Mouse (Mus musculus): Measurements from ENCODE around the gene Shroom1. TPM values are rescaled to one million over a fixed set of nuclear protein-coding genes. Genes with fewer than 3 reads are reported as not detected.

The Shroom1 gene
- polyA plus RNA-seq, 1 experiment = 0.07 TPM

GRCm38 (mm10) chr11:53427993-53428715 lies 28.9 kb upstream of the Shroom1 start:
- Histone ChIP-seq H3K4me1 (peaks cover 52% of the 10 kb centered on the region), H3K4me3 (replicated peaks) (no peak overlapping the region), H3K9me3 (no peaks in the 10 kb centered on the region), H3K36me3 (replicated peaks; ENCODE audit: low read length) (peaks cover 50% of the 10 kb centered on the region), H3K27me3 (replicated peaks) (no peaks in the 10 kb centered on the region)
- TF ChIP-seq GATA1 (IDR thresholded peaks at IDR 0.05; ENCODE audit: borderline replicate concordance, low read length) (no peak), FLI1 (IDR thresholded peaks at IDR 0.05; ENCODE audit: low read length) (no peak)

- H3K27me3 ChIP-seq (replicated peaks) = no peaks in the 10 kb centered on the region
- no peak overlapping the region for H3K4me3 ChIP-seq (replicated peaks)
- no peaks in the 10 kb centered on the region for H3K9me3 ChIP-seq
- H3K36me3 ChIP-seq (replicated peaks; ENCODE audit: low read length) = peaks cover 44% of the 10 kb centered on the region
- TF ChIP-seq FLI1 (IDR thresholded peaks at IDR 0.05; ENCODE audit: low read length) (no peak), GATA1 (IDR thresholded peaks at IDR 0.05; ENCODE audit: borderline replicate concordance, low read length) (no peak)
- peaks cover 57% of the 10 kb centered on the region for H3K4me1 ChIP-seq
Measured at GRCm38 (mm10) chr11:53428716-53429057, 28.3 kb upstream of the Shroom1 start.

- Histone ChIP-seq H3K4me3 (replicated peaks) (peak overlapping the region; percentile 98), H3K9me3 (no peaks in the 10 kb centered on the region), H3K27me3 (replicated peaks) (no peaks in the 10 kb centered on the region), H3K36me3 (replicated peaks; ENCODE audit: low read length) (peaks cover 40% of the 10 kb centered on the region), H3K4me1 (peaks cover 59% of the 10 kb centered on the region)
- TF ChIP-seq FLI1 (IDR thresholded peaks at IDR 0.05; ENCODE audit: low read length) (no peak), GATA1 (IDR thresholded peaks at IDR 0.05; ENCODE audit: borderline replicate concordance, low read length) (no peak)
Measured at GRCm38 (mm10) chr11:53429182-53429581, 27.8 kb upstream of the Shroom1 start.

- Histone ChIP-seq H3K4me3 (replicated peaks) (peak overlapping the region; percentile 98), H3K4me1 (peaks cover 61% of the 10 kb centered on the region), H3K36me3 (replicated peaks; ENCODE audit: low read length) (peaks cover 30% of the 10 kb centered on the region), H3K9me3 (no peaks in the 10 kb centered on the region), H3K27me3 (replicated peaks) (no peaks in the 10 kb centered on the region)
- TF ChIP-seq GATA1 (IDR thresholded peaks at IDR 0.05; ENCODE audit: borderline replicate concordance, low read length) = no peak
- no peak for TF ChIP-seq FLI1 (IDR thresholded peaks at IDR 0.05; ENCODE audit: low read length)
Measured at GRCm38 (mm10) chr11:53430300-53430669, 26.7 kb upstream of the Shroom1 start.

- peak within 1 kb of the TSS; percentile 98 for H3K4me3 ChIP-seq (replicated peaks)
- TF ChIP-seq FLI1 (IDR thresholded peaks at IDR 0.05; ENCODE audit: low read length) (0 out of 2 replicates have a peak, but pooled peaks have one; percentile 32), GATA1 (IDR thresholded peaks at IDR 0.05; ENCODE audit: borderline replicate concordance, low read length) (no peak)
- peaks cover 61% of the 10 kb centered on the region for H3K4me1 ChIP-seq
- H3K9me3 ChIP-seq = no peaks in the 10 kb centered on the region
- H3K27me3 ChIP-seq (replicated peaks) = no peaks in the 10 kb centered on the region
- H3K36me3 ChIP-seq (replicated peaks; ENCODE audit: low read length) = peaks cover 25% of the 10 kb centered on the region
Measured at GRCm38 (mm10) chr11:53430670-53431346, 26.2 kb upstream of the Shroom1 start, which contains the start of the genes Uqcrq and Gdf9. Gene Uqcrq, minus strand, starts transcription at chr11:53430831. Gene Gdf9, plus strand, starts transcription at chr11:53431023.

GRCm38 (mm10) chr11:53431347-53432056 lies 25.5 kb upstream of the Shroom1 start:
- H3K4me1 ChIP-seq = peaks cover 64% of the 10 kb centered on the region
- H3K27me3 ChIP-seq (replicated peaks) = no peaks in the 10 kb centered on the region
- TF ChIP-seq GATA1 (IDR thresholded peaks at IDR 0.05; ENCODE audit: borderline replicate concordance, low read length) (no peak), FLI1 (IDR thresholded peaks at IDR 0.05; ENCODE audit: low read length) (no peak)
- H3K9me3 ChIP-seq = no peaks in the 10 kb centered on the region
- H3K36me3 ChIP-seq (replicated peaks; ENCODE audit: low read length) = peaks cover 20% of the 10 kb centered on the region
- peak overlapping the region; percentile 98 for H3K4me3 ChIP-seq (replicated peaks)

GRCm38 (mm10) chr11:53433057-53433456 lies 23.9 kb upstream of the Shroom1 start:
- TF ChIP-seq GATA1 (IDR thresholded peaks at IDR 0.05; ENCODE audit: borderline replicate concordance, low read length) (no peak), FLI1 (IDR thresholded peaks at IDR 0.05; ENCODE audit: low read length) (no peak)
- Histone ChIP-seq H3K27me3 (replicated peaks) (peaks cover 7% of the 10 kb centered on the region), H3K4me1 (peaks cover 73% of the 10 kb centered on the region)

GRCm38 (mm10) chr11:53435504-53435903 lies 21.5 kb upstream of the Shroom1 start:
- Histone ChIP-seq H3K4me3 (replicated peaks) (no peak overlapping the region), H3K27me3 (replicated peaks) (peaks cover 18% of the 10 kb centered on the region), H3K4me1 (peaks cover 63% of the 10 kb centered on the region), H3K36me3 (replicated peaks; ENCODE audit: low read length) (no peaks in the 10 kb centered on the region), H3K9me3 (no peaks in the 10 kb centered on the region)
- TF ChIP-seq FLI1 (IDR thresholded peaks at IDR 0.05; ENCODE audit: low read length) = no peak

More at GRCm38 (mm10) chr11:53433057-53433456, 23.9 kb upstream of the Shroom1 start:
- Histone ChIP-seq H3K4me3 (replicated peaks) (peak overlapping the region; percentile 62), H3K9me3 (no peaks in the 10 kb centered on the region), H3K36me3 (replicated peaks; ENCODE audit: low read length) (peaks cover 11% of the 10 kb centered on the region)

GRCm38 (mm10) chr11:53436338-53436737 lies 20.7 kb upstream of the Shroom1 start:
- Histone ChIP-seq H3K4me1 (peaks cover 68% of the 10 kb centered on the region), H3K36me3 (replicated peaks; ENCODE audit: low read length) (no peaks in the 10 kb centered on the region), H3K27me3 (replicated peaks) (peaks cover 18% of the 10 kb centered on the region), H3K4me3 (replicated peaks) (no peak overlapping the region), H3K9me3 (no peaks in the 10 kb centered on the region)
- no peak for TF ChIP-seq GATA1 (IDR thresholded peaks at IDR 0.05; ENCODE audit: borderline replicate concordance, low read length)
- TF ChIP-seq FLI1 (IDR thresholded peaks at IDR 0.05; ENCODE audit: low read length) = no peak
